Mouse (Mus musculus): ENCODE measurements around the gene 5730455P16Rik.

GRCm38 (mm10) chr11:80324636-80325035 lies 53.2 kb downstream of the 5730455P16Rik start:
- TF ChIP-seq CTCF (IDR thresholded peaks at IDR 0.05; ENCODE audit: insufficient read depth, low read length) (no peak), POLR2A (IDR thresholded peaks at IDR 0.05; ENCODE audit: borderline replicate concordance, extremely low read depth, low read depth, low read length) (no peak)

Data from lung, adult 2 months (tissue).